Mouse (Mus musculus) splenic B cell, adult 2 months (primary cell): ENCODE results near the gene Atp1a3.

Source experiments
- DNase-seq: peaks from one replicate; pipeline ENCODE4 v3.0.0-alpha.2; 2011; ENCODE audit warnings: low read depth, low spot score
- H3K27me3 ChIP-seq: 2 replicates; pipeline ENCODE4 v1.6.1; 2012; ENCODE audit warnings: mild to moderate bottlenecking, low read length, moderate library complexity, mixed read lengths; ENCODE audit not compliant: control insufficient read depth, poor library complexity, insufficient read depth, severe bottlenecking
- H3K36me3 ChIP-seq: 2 replicates; pipeline ENCODE4 v1.6.1; 2012; ENCODE audit warnings: mild to moderate bottlenecking, low read length, moderate library complexity, mixed read lengths; ENCODE audit not compliant: control insufficient read depth, poor library complexity, insufficient read depth, severe bottlenecking

The Atp1a3 gene

GRCm38 (mm10) chr7:25009099-25009700, 3.4 kb upstream of the Atp1a3 start:
- no peak for DNase-seq
- Histone ChIP-seq H3K27me3 (peaks cover 3% of the 10 kb centered on the region; the same call in 1 of the 2 replicates), H3K36me3 (no peaks in the 10 kb centered on the region)

- Histone ChIP-seq H3K27me3 (peaks cover 3% of the 10 kb centered on the region; the same call in 1 of the 2 replicates), H3K36me3 (no peaks in the 10 kb centered on the region)
- peak; percentile 62 for DNase-seq
Measured at GRCm38 (mm10) chr7:25008635-25009034, 2.9 kb upstream of the Atp1a3 start.

- no peak for DNase-seq
- H3K27me3 ChIP-seq: peaks cover 3% of the 10 kb centered on the region; the same call in 1 of the 2 replicates
- H3K36me3 ChIP-seq: no peaks in the 10 kb centered on the region
Measured at GRCm38 (mm10) chr7:25007609-25008374, 2.0 kb upstream of the Atp1a3 start.

- no peak for DNase-seq
- no peaks in the 10 kb centered on the region for H3K36me3 ChIP-seq
- peaks cover 3% of the 10 kb centered on the region; the same call in 1 of the 2 replicates for H3K27me3 ChIP-seq
Measured at GRCm38 (mm10) chr7:25006586-25007364, 1.0 kb upstream of the Atp1a3 start.

GRCm38 (mm10) chr7:25006171-25006570, 413 bp upstream of the Atp1a3 start:
- Histone ChIP-seq H3K36me3 (no peaks in the 10 kb centered on the region), H3K27me3 (peaks cover 3% of the 10 kb centered on the region; the same call in 1 of the 2 replicates)
- DNase-seq: no peak

- Histone ChIP-seq H3K36me3 (no peaks in the 10 kb centered on the region), H3K27me3 (peaks cover 2% of the 10 kb centered on the region; the same call in 1 of the 2 replicates)
- no peak for DNase-seq
Measured at GRCm38 (mm10) chr7:25004806-25005205, 952 bp downstream of the Atp1a3 start.

- no peaks in the 10 kb centered on the region for H3K36me3 ChIP-seq
- H3K27me3 ChIP-seq: peaks cover 2% of the 10 kb centered on the region; the same call in 1 of the 2 replicates
- no peak for DNase-seq
Measured at GRCm38 (mm10) chr7:25003820-25004388, 1.9 kb downstream of the Atp1a3 start.

GRCm38 (mm10) chr7:25003291-25003690, 2.5 kb downstream of the Atp1a3 start:
- Histone ChIP-seq H3K27me3 (peaks cover 2% of the 10 kb centered on the region; the same call in 1 of the 2 replicates), H3K36me3 (no peaks in the 10 kb centered on the region)
- no peak for DNase-seq

GRCm38 (mm10) chr7:25000711-25001110, 5.0 kb downstream of the Atp1a3 start:
- H3K36me3 ChIP-seq: no peaks in the 10 kb centered on the region
- peaks cover 2% of the 10 kb centered on the region; the same call in 1 of the 2 replicates for H3K27me3 ChIP-seq
- DNase-seq: no peak

GRCm38 (mm10) chr7:25000211-25000610, 5.5 kb downstream of the Atp1a3 start:
- no peaks in the 10 kb centered on the region for H3K27me3 ChIP-seq
- H3K36me3 ChIP-seq: no peaks in the 10 kb centered on the region
- DNase-seq: no peak

GRCm38 (mm10) chr7:24993081-24993480, 12.7 kb downstream of the Atp1a3 start:
- Histone ChIP-seq H3K36me3 (no peaks in the 10 kb centered on the region), H3K27me3 (no peaks in the 10 kb centered on the region)
- no peak for DNase-seq

- no peak for DNase-seq
- Histone ChIP-seq H3K36me3 (no peaks in the 10 kb centered on the region), H3K27me3 (no peaks in the 10 kb centered on the region)
Measured at GRCm38 (mm10) chr7:24990478-24990877, 15.3 kb downstream of the Atp1a3 start.

- Histone ChIP-seq H3K36me3 (no peaks in the 10 kb centered on the region), H3K27me3 (no peaks in the 10 kb centered on the region)
- DNase-seq: no peak
Measured at GRCm38 (mm10) chr7:24987941-24988340, 17.8 kb downstream of the Atp1a3 start.

- no peak for DNase-seq
- no peaks in the 10 kb centered on the region for H3K36me3 ChIP-seq
- H3K27me3 ChIP-seq: no peaks in the 10 kb centered on the region
Measured at GRCm38 (mm10) chr7:24985799-24986198, 20.0 kb downstream of the Atp1a3 start.
